Mouse (Mus musculus) heart, adult 2 months (tissue): ENCODE measurements at regions not wholly inside any gene's neighbourhood (a gene's known extent, or its start where the extent isn't known, plus 50 kb on each side); places are given as distances from the start of the nearest gene placed in this dataset.

Experiments used
- CTCF ChIP-seq: fragments of 200-600 bp; IDR thresholded peaks from 2 replicates; pipeline ENCODE4 v1.8.1; 2022; ENCODE audit warnings: antibody characterized with exemption, mild to moderate bottlenecking, moderate library complexity
- EP300 ChIP-seq: fragments of 200-500 bp; IDR thresholded peaks from 2 replicates; pipeline ENCODE4 v1.6.1; 2011; ENCODE audit warnings: low read depth, low read length, control low read depth; ENCODE audit not compliant: insufficient read depth
- POLR2A ChIP-seq: fragments of 200-500 bp; IDR thresholded peaks from 2 replicates; pipeline ENCODE4 v1.6.1; 2011; ENCODE audit warnings: mild to moderate bottlenecking, low read depth, low read length, control low read depth; ENCODE audit not compliant: insufficient read depth

- TF ChIP-seq POLR2A (no peak), CTCF (no peak), EP300 (no peak)
These were observed 618.1 kb upstream of the A1bg start for GRCm38 (mm10) chr15:61540753-61541421.
